Mouse (Mus musculus) kidney, embryonic 14.5 days (tissue): ENCODE measurements around the gene Smarca4. TPM values are rescaled to one million over a fixed set of nuclear protein-coding genes. Genes with fewer than 3 reads are reported as not detected.
A peak's percentile ranks its signal among the peaks of the same experiment; 100 is the strongest.
"Not testable (repeated sequence)": the region's sequence is repeated elsewhere in the genome, so short reads cannot be mapped to it uniquely, and the experiment has no call there.

Experiments used
- ATAC-seq: fragments of 200-750 bp; cut with Nextera tagmentation; 2 replicates; pipeline ENCODE4 v1.8.0; 2017; ENCODE audit warnings: moderate number of reproducible peaks, mild to moderate bottlenecking, moderate TSS enrichment, moderate library complexity; ENCODE audit not compliant: low FRiP score, low TSS enrichment
- H3K27ac ChIP-seq: fragments of 300-500 bp; sonication (generic); 2 replicates; pipeline ENCODE4 v1.5.1; 2014; ENCODE audit warnings: low read depth, mild to moderate bottlenecking, low read length, moderate library complexity, mixed read lengths
- H3K27me3 ChIP-seq: fragments of 300-500 bp; sonication (generic); 2 replicates; pipeline ENCODE4 v1.6.1; 2014; ENCODE audit warnings: mild to moderate bottlenecking, low read length; ENCODE audit not compliant: control insufficient read depth, insufficient read depth
- H3K36me3 ChIP-seq: fragments of 300-500 bp; sonication (generic); 2 replicates; pipeline ENCODE4 v1.6.1; 2014; ENCODE audit warnings: low read length, mixed read lengths; ENCODE audit not compliant: control insufficient read depth, insufficient read depth
- H3K4me1 ChIP-seq: fragments of 300-500 bp; sonication (generic); 2 replicates; pipeline ENCODE4 v1.6.1; 2014; ENCODE audit warnings: low read length, mixed read lengths; ENCODE audit not compliant: control insufficient read depth, insufficient read depth
- H3K4me2 ChIP-seq: fragments of 300-500 bp; sonication (generic); replicated peaks from 2 replicates; pipeline ENCODE4 v1.6.1; 2014; ENCODE audit warnings: low read depth, mild to moderate bottlenecking, low read length
- H3K4me3 ChIP-seq: fragments of 300-500 bp; sonication (generic); 2 replicates; pipeline ENCODE4 v1.5.1; 2014; ENCODE audit warnings: mild to moderate bottlenecking, low read length
- H3K9ac ChIP-seq: fragments of 300-500 bp; sonication (generic); 2 replicates; pipeline ENCODE4 v1.6.1; 2014; ENCODE audit warnings: low read depth, mild to moderate bottlenecking, low read length, moderate library complexity
- H3K9me3 ChIP-seq: fragments of 300-500 bp; sonication (generic); 2 replicates; pipeline ENCODE4 v1.6.1; 2016; ENCODE audit warnings: low read length; ENCODE audit not compliant: control insufficient read depth
- WGBS: fragments of 180-500 bp; shearing (Covaris S2); extraction: QIAGEN DNeasy Blood & Tissue Kit; methylation state at CpG from one replicate; pipeline ENCODE4 v1.1.7; 2014; 5-methylcytosine and 5-hydroxymethylcytosine counted together
- polyA plus RNA-seq: library from polyadenylated mRNA; unstranded; fragments of >200 nt; fragmentation: Nextera tagmentation; extraction: Ambion mirVana; gene quantifications from 2 replicates; pipeline ENCODE4 v1.2.1, GENCODE M21; 2014

Gene Smarca4
- polyA plus RNA-seq, 1 experiment from 2014 or later: 125 TPM

GRCm38 (mm10) chr9:21587678-21588349 lies 28.2 kb upstream of the Smarca4 start:
- no peak for ATAC-seq
- Histone ChIP-seq H3K4me1 (peaks cover 7% of the 10 kb centered on the region), H3K36me3 (peaks cover 77% of the 10 kb centered on the region), H3K27ac (no peak overlapping the region), H3K4me2 (no peak overlapping the region), H3K9ac (no peak overlapping the region), H3K9me3 (no peaks in the 10 kb centered on the region), H3K4me3 (no peak overlapping the region), H3K27me3 (no peaks in the 10 kb centered on the region)
- 86% methylated on average over 23 of the region's 23 CpGs for whole genome bisulfite sequencing

DNA sequence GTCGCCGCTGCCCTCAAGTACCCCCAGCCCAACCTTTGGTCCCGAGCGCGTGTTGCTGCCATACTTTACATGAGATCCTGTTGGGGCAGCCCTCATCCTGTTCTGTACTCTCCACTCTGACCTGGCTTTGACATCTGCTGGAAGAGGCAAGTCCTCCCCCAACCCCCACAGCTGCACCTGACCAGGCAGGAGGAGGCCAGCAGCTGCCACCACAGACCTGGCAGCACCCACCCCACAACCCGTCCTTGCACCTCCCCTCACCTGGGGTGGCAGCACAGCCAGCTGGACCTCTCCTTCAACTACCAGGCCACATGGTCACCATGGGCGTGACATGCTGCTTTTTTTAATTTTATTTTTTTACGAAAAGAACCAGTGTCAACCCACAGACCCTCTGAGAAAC lies 27.6 kb upstream of the Smarca4 start:
- Histone ChIP-seq H3K4me3 (no peak overlapping the region), H3K9ac (no peak overlapping the region), H3K27ac (no peak overlapping the region), H3K4me1 (peaks cover 7% of the 10 kb centered on the region), H3K9me3 (no peaks in the 10 kb centered on the region), H3K27me3 (no peaks in the 10 kb centered on the region), H3K36me3 (peaks cover 71% of the 10 kb centered on the region), H3K4me2 (no peak overlapping the region)
- ATAC-seq: no peak
- 83% methylated on average over 8 of the region's 8 CpGs for WGBS

- ATAC-seq: no peak
- Histone ChIP-seq H3K4me2 (no peak overlapping the region), H3K9me3 (no peaks in the 10 kb centered on the region), H3K27me3 (no peaks in the 10 kb centered on the region), H3K4me3 (no peak overlapping the region), H3K27ac (no peak overlapping the region), H3K4me1 (peaks cover 18% of the 10 kb centered on the region), H3K9ac (no peak overlapping the region), H3K36me3 (peaks cover 65% of the 10 kb centered on the region)
- 93% methylated on average over 5 of the region's 5 CpGs for WGBS
Measured at GRCm38 (mm10) chr9:21589538-21589937, 26.4 kb upstream of the Smarca4 start.

GRCm38 (mm10) chr9:21591127-21591830 lies 24.7 kb upstream of the Smarca4 start:
- Histone ChIP-seq H3K4me2 (peak overlapping the region; percentile 95; the same call in 1 of the 2 replicates), H3K27ac (no peak overlapping the region), H3K4me1 (peaks cover 18% of the 10 kb centered on the region), H3K9me3 (no peaks in the 10 kb centered on the region), H3K9ac (0 out of 2 replicates have a peak overlapping the region, but pooled peaks have one; percentile 88), H3K27me3 (no peaks in the 10 kb centered on the region), H3K4me3 (peak overlapping the region; percentile 96), H3K36me3 (peaks cover 51% of the 10 kb centered on the region)
- no peak for ATAC-seq
- WGBS: 81% methylated on average over 6 of the region's 6 CpGs

GRCm38 (mm10) chr9:21591831-21592702 lies 23.9 kb upstream of the Smarca4 start:
- Histone ChIP-seq H3K4me2 (peak overlapping the region; percentile 95), H3K9me3 (no peaks in the 10 kb centered on the region), H3K36me3 (peaks cover 43% of the 10 kb centered on the region), H3K27ac (no peak overlapping the region; the same call in 1 of the 2 replicates), H3K27me3 (no peaks in the 10 kb centered on the region), H3K4me3 (peak overlapping the region; percentile 96), H3K9ac (peak overlapping the region; percentile 88), H3K4me1 (peaks cover 18% of the 10 kb centered on the region)
- ATAC-seq: peak; percentile 65
- 19% methylated on average over 17 of the region's 17 CpGs for WGBS

GRCm38 (mm10) chr9:21592703-21593121 lies 23.3 kb upstream of the Smarca4 start, which contains the start of the genes Timm29 and Yipf2:
Gene Timm29 (plus strand): TSS chr9:21592722.
Gene Yipf2 (minus strand): TSS chr9:21592828.
- Histone ChIP-seq H3K27ac (peak within 1 kb of the TSS; percentile 86), H3K4me2 (peak within 1 kb of the TSS; percentile 95), H3K9me3 (no peaks in the 10 kb centered on the region), H3K36me3 (peaks cover 37% of the 10 kb centered on the region), H3K4me3 (peak within 1 kb of the TSS; percentile 96), H3K27me3 (no peaks in the 10 kb centered on the region), H3K9ac (peak within 1 kb of the TSS; percentile 88), H3K4me1 (peaks cover 18% of the 10 kb centered on the region)
- ATAC-seq: peak; percentile 94
- WGBS: under 1% methylated on average over 30 of the region's 30 CpGs

DNA sequence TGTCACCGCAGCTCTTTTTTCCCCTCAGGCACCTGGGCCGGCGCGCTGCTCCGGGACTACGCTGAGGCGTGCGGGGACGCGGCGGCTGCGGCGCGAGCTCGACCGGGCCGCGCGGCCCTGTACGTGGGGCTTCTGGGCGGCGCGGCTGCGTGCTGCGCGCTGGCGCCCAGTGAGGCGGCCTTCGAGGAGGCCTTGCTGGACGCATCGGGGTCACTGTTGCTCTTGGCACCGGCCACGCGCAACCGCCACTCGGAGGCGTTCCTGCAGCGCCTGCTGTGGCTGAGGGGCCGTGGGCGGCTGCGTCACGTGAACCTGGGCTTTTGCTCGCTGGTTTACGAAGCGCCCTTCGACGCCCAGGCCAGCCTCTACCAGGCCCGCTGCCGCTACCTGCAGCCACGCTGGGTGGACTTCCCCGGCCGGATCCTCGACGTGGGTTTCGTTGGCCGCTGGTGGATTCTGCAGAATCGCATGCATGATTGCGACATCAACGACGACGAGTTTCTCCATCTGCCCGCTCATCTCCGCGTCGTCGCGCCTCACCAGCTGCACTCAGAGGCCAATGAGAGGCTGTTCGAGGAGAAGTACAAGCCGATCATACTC lies 22.7 kb upstream of the Smarca4 start:
- ATAC-seq: peak; percentile 56

DNA sequence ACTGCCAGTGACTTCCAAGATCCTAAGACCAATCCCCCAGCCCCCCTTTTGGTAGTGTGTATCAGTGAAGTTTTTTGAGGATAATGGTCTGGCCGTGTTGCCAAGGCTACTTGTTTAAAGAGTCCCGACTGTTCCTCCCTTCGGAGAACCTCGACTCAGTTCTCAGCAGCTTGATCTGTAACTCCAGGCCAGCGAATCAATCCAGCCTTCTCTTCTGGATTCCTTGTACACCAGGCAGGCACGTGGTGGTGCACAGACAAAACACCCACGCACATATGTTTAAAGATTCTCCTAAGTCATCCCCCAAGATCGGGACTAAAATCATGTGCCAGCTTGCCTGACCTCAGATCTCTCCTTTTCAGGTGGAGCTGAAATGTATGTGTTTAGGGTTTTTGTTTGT lies 21.6 kb upstream of the Smarca4 start:
- ATAC-seq, H3K27ac ChIP-seq, H3K9me3 ChIP-seq, H3K27me3 ChIP-seq: not testable (repeated sequence)
- Histone ChIP-seq H3K4me2 (peak overlapping the region; percentile 95; the same call in 1 of the 2 replicates), H3K9ac (0 out of 2 replicates have a peak overlapping the region, but pooled peaks have one; percentile 18), H3K4me3 (peak overlapping the region; percentile 96; the same call in 1 of the 2 replicates), H3K4me1 (peaks cover 18% of the 10 kb centered on the region), H3K36me3 (peaks cover 22% of the 10 kb centered on the region; the same call in 1 of the 2 replicates)
- 89% methylated on average over 8 of the region's 8 CpGs for WGBS

More for the DNA sequence above, 22.7 kb upstream of the Smarca4 start:
- peak overlapping the region; percentile 95 for H3K4me2 ChIP-seq
- peaks cover 32% of the 10 kb centered on the region for H3K36me3 ChIP-seq
- H3K4me1 ChIP-seq: peaks cover 18% of the 10 kb centered on the region
- peak overlapping the region; percentile 86 for H3K27ac ChIP-seq
- peak overlapping the region; percentile 96 for H3K4me3 ChIP-seq
- 2% methylated on average over 57 of the region's 69 CpGs for WGBS
- peak overlapping the region; percentile 88 for H3K9ac ChIP-seq
- H3K9me3 ChIP-seq: no peaks in the 10 kb centered on the region
- H3K27me3 ChIP-seq: no peaks in the 10 kb centered on the region
